Mouse (Mus musculus) kidney, adult 11 months (tissue): Measurements from ENCODE around the gene Mxd3.
A peak's percentile ranks its signal among the peaks of the same experiment; 100 is the strongest.

Experiments used
- DNase-seq: peaks from one replicate; pipeline ENCODE4 v3.0.0; 2022

Mxd3 gene

DNA sequence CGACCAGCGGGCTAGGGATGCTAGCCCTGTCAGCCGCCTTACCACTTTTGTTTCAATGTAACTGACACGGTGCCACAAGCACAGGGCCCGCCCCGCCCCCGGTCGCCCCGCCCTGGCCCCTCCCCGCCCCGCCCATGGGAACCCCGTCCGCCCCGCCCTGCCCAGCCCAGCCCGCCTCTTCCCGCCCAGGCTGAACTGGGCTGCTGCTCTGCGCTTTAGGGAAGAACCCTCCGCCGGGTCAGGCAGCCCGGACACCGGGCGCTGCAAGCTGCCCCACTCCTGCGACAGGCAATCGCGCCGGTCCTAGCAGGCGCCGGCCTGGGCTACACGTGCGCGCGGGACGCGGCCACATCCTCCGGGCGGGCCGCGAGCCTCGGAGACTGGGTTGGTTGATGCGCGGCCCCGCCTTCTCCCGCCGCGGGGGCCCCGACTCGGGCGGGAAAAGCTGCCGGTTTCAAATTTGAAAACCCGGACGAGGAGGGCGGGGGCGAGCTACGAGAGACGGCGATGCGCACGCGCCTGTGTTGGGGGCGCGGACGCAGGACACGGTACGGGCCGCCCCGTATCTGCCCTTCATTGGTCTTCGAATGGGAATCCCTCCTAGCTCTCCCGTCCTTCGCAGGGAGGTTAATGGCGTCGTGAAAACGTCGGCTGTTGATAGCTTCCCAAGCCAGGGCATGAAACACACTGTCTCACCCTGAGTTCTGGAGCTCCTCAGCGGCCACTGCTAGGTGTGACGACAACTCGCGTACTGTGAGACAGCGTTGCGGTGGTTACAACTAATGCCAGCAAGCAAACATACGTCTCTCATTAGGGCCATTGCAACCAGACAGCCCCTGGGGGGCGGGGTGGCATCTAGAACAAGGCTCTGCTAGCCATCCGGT is at the start of gene Mxd3:
Mxd3 (minus strand) TSS at position 141 of the 884 bp plus-strand sequence.
- peak; percentile 84 for DNase-seq

- DNase-seq: peak; percentile 34
Measured at GRCm38 (mm10) chr13:55378907-55379580, 49.4 kb upstream of the Mxd3 start.

DNA sequence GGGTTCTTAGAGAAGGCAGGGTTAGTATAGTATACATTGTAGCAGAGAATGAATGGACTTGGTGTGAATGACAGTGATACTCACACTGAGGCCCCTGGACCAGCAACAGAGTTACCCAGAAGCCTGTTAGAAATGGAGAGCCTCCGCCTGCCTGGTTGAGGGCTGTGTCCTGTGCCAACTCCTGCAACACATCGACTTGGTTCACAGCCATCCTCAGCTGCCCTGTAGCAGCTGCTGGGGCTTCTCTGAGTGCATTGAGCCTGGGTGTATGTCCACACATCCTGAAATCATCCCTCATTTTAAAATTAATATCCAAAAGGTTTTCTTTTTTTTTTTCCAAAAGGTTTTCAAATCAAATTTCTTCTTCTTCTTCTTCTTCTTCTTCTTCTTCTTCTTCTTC is 46.3 kb upstream of the Mxd3 start:
- no peak for DNase-seq

- no peak for DNase-seq
Measured at GRCm38 (mm10) chr13:55374206-55374924, 44.7 kb upstream of the Mxd3 start.

DNA sequence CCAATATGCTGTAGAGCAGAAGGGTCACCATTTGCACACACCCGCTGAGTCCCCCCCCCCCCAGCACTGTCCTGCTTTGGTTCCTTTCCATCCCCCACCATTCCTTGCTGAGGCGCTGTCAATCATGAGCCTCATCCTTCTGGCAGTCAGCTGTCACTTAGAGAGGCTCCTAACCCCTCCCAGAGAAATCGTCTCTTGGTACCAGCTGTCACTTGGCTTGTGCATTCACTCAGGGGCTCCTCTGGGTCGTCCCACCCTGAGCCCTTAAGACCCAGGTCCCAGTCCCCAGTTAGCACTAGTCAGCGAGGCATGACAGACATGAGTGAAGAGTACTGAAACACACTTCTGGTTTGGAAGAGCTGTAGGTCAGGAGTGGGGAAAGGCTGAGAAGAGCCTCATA is 42.1 kb upstream of the Mxd3 start:
- no peak for DNase-seq

DNA sequence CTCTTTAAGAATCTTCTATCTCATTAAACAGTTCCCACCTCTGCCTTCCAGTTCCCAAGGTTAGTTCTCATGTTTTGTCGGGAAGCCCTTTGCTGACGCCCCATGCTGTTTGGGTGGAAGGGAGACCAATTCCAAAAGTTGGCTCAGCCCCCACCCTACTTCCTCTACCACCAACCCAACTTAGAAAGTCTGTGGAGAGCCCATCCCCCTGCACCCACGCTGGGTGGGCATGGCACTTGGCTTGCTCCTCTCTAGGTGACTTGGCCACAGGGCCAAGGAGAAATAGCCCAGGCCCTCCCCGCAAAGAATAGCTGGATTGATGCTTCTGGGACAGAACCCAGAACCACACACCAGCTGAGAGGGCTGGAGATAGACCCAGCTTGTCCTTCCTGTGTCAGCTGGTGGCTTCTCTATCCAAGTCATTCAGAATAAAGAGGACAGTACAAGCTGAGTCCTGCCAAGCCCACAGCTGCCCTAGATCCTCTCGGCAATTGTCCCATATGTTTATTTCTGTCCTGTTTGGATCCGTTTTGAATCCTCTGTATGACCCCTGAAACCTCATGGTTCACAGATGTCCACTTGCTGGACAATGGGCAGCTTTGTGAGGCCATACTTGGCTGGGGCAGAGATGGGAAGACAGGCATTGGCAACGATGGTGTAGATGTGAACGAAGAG is 41.5 kb upstream of the Mxd3 start:
- DNase-seq: no peak

GRCm38 (mm10) chr13:55370234-55370633 is 40.6 kb upstream of the Mxd3 start:
- DNase-seq: peak; percentile 66

- no peak for DNase-seq
Measured at GRCm38 (mm10) chr13:55369531-55370114, 40.0 kb upstream of the Mxd3 start, which contains the start of gene Rgs14. Gene Rgs14, plus strand, starts transcription at chr13:55369732.

- DNase-seq: peak; percentile 17
Measured at GRCm38 (mm10) chr13:55368401-55368800, 38.8 kb upstream of the Mxd3 start.

DNA sequence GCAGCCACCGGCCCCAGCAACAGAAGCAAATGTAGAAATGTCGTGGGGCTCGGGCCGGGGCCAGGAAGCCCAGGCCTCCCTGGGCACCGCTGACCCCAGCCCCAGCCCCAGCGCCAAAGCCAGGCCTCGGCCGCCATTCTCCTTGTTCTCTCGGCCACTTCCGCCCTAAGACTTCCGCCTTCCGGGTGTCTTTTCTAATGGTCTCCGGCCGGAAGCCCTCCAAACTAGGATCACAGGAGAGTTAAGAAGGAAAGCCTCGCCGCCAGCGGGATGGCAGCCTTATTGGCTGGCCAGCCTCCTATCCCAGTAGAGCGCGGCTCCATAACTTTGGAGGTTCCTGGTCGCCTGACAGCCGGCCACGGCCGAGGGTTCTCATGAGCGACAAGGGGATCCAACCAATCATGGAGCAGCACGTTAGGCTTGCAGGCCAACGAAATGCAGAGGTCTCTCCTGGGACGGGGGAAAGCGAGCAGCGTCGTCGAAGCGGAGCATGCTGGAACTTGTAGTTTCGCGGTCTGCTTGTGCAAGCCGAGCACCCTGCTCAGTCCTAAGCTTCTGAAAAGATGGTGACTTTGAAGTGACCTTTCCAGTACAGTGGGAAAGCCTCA is 32.9 kb upstream of the Mxd3 start, which contains the start of gene Lman2:
Lman2 (minus strand) TSS at position 331 of the 608 bp plus-strand sequence.
- peak; percentile 99 for DNase-seq

DNA sequence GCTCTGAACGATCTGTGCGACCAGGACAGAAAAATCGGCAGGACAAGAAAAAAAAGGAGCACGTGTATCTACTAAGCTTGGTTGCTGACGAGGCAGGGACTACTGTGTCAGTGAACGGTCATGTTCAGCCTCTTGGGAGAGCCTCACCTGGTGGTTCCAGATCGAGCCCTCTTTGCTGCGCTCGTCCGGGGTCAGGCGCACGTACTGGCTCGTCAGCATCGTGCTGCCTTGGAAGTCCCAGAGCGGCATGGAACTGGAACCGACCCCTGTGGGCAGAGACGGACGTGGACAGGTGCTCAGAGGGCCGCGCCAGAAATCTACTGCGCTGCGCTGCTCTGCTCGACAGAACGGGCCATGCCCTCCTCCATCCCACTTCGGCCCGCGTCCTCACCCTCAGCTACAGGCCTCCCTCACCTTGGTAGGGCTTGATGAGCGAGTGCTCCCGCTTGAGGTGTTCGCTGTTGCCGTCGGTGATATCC is 32.4 kb upstream of the Mxd3 start:
- no peak for DNase-seq

- no peak for DNase-seq
Measured at GRCm38 (mm10) chr13:55361145-55361544, 31.5 kb upstream of the Mxd3 start.

DNA sequence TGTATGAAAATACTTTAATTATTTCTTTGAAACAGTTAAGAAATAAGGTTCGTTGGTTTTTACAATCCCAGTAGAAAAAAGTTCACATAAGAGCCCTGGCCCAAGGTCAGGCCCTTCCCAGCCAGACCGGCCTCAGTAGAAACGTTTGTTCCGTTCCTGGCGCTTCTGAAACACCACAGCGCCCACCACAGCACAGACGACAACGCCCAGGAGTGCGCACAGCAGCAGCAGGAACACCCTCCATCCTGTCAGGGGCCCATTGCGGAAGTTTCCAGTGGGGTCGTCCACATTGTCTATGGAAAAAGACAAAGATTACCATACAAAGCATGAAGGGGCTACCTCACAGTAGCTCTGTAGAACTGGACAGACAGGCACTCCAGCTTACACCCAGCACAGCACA is 17.1 kb upstream of the Mxd3 start:
- no peak for DNase-seq

- DNase-seq: no peak
Measured at GRCm38 (mm10) chr13:55344286-55344685, 14.7 kb upstream of the Mxd3 start.

DNA sequence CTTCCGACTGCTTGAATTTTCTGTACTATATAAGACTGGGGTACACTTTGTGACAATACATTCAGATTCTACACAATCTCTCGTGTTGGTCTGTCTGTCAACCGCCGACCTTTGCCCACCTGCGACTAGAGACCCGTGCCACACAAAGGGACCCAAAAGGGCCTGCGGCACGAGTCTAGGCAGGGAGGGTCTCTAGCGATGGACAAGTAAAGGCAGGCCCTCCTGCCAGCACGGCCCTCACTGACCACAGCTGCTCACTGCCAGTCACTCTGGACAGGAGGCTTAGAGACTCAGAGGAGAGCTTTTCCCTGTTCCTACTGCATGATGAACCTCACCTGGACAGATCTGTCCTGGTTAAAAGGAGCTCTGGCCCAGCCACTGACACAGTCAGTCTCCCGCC is 12.8 kb upstream of the Mxd3 start:
- no peak for DNase-seq

- no peak for DNase-seq
Measured at GRCm38 (mm10) chr13:55339259-55339658, 9.6 kb upstream of the Mxd3 start.

GRCm38 (mm10) chr13:55338131-55339054 is 8.8 kb upstream of the Mxd3 start:
- DNase-seq: no peak

GRCm38 (mm10) chr13:55337341-55337975 is 7.8 kb upstream of the Mxd3 start:
- peak; percentile 40 for DNase-seq

DNA sequence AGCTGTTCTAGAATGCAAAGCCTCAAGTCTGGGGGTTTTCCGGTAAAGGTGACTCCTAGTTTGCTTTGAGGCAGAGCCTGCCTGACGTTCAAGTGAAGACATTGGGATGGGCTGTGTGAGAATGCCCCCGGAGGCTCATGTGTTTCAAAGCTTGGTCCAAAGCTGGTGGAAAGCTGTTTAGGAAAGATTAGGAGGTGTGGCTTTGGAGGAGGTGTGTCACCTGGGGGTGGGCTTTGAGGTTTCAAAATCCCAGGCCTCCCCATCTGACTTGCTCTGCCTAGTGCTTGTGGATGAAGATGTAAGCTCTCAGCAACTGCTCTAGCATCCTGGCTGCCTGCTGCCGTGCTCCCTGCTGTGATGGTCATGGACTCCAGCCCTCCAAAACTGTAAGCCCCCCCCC is 6.1 kb upstream of the Mxd3 start:
- no peak for DNase-seq

DNA sequence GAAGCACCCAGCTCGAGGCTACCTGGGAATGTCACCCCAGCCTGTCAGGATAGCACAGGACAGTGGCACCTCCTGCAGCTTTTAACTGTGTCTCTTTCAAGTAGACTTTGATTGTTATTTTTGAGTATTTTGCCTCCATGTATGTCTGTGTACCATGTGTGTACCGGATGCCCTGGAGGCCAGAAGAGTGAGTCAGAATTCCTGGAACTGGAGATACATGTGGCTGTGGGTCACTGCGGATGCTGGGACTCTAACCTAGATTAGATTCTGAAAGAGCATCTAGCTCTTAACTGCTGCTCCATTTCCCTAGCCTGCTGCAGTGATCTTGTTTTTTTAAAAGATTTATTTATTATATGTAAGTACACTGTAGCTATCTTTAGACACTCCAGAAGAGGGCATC is 2.7 kb upstream of the Mxd3 start:
- DNase-seq: no peak
